Mouse (Mus musculus): ENCODE measurements around the gene Fras1. TPM values are rescaled to one million over a fixed set of nuclear protein-coding genes. Genes with fewer than 3 reads are reported as not detected.

Gene Fras1
- total RNA-seq, 2 experiments from 2014 or later = not detected

GRCm38 (mm10) chr5:96479003-96479402 is 105.2 kb downstream of the Fras1 start:
- ATAC-seq (replicated peaks; ENCODE audit: poor library complexity) = no peak

- no peak for ATAC-seq (replicated peaks; ENCODE audit: poor library complexity)
Observed at GRCm38 (mm10) chr5:96481159-96481558, 107.4 kb downstream of the Fras1 start.

- ATAC-seq (replicated peaks; ENCODE audit: poor library complexity) = no peak
Observed at GRCm38 (mm10) chr5:96482054-96482453, 108.3 kb downstream of the Fras1 start.

- no peak for ATAC-seq (replicated peaks; ENCODE audit: poor library complexity)
Observed at GRCm38 (mm10) chr5:96492497-96492896, 118.7 kb downstream of the Fras1 start.

- no peak for ATAC-seq (replicated peaks; ENCODE audit: poor library complexity)
Observed at GRCm38 (mm10) chr5:96494502-96495292, 120.9 kb downstream of the Fras1 start.

- no peak for ATAC-seq (replicated peaks; ENCODE audit: poor library complexity)
Observed at GRCm38 (mm10) chr5:96498083-96498482, 124.3 kb downstream of the Fras1 start.

- ATAC-seq (replicated peaks; ENCODE audit: poor library complexity) = no peak
Observed at GRCm38 (mm10) chr5:96501783-96502182, 128.0 kb downstream of the Fras1 start.

GRCm38 (mm10) chr5:96502400-96502799 is 128.6 kb downstream of the Fras1 start:
- ATAC-seq (replicated peaks; ENCODE audit: poor library complexity) = no peak

GRCm38 (mm10) chr5:96511005-96511404 is 137.2 kb downstream of the Fras1 start:
- no peak for ATAC-seq (replicated peaks; ENCODE audit: poor library complexity)

GRCm38 (mm10) chr5:96513327-96513726 is 139.6 kb downstream of the Fras1 start:
- no peak for ATAC-seq (replicated peaks; ENCODE audit: poor library complexity)

GRCm38 (mm10) chr5:96515860-96516311 is 142.1 kb downstream of the Fras1 start:
- ATAC-seq (replicated peaks; ENCODE audit: poor library complexity) = no peak

GRCm38 (mm10) chr5:96516329-96516728 is 142.6 kb downstream of the Fras1 start:
- no peak for ATAC-seq (replicated peaks; ENCODE audit: poor library complexity)

GRCm38 (mm10) chr5:96521541-96521940 is 147.8 kb downstream of the Fras1 start:
- no peak for ATAC-seq (replicated peaks; ENCODE audit: poor library complexity)

- ATAC-seq (replicated peaks; ENCODE audit: poor library complexity) = no peak
Observed at GRCm38 (mm10) chr5:96522909-96523409, 149.2 kb downstream of the Fras1 start.

GRCm38 (mm10) chr5:96528296-96528695 is 154.5 kb downstream of the Fras1 start:
- no peak for ATAC-seq (replicated peaks; ENCODE audit: poor library complexity)

GRCm38 (mm10) chr5:96530516-96530915 is 156.8 kb downstream of the Fras1 start:
- ATAC-seq (replicated peaks; ENCODE audit: poor library complexity) = no peak

- ATAC-seq (replicated peaks; ENCODE audit: poor library complexity) = peak; percentile 94
Observed at GRCm38 (mm10) chr5:96531962-96532361, 158.2 kb downstream of the Fras1 start.

- ATAC-seq (replicated peaks; ENCODE audit: poor library complexity) = no peak
Observed at GRCm38 (mm10) chr5:96536527-96536926, 162.8 kb downstream of the Fras1 start.

- no peak for ATAC-seq (replicated peaks; ENCODE audit: poor library complexity)
Observed at GRCm38 (mm10) chr5:96536937-96537336, 163.2 kb downstream of the Fras1 start.

GRCm38 (mm10) chr5:96544112-96544511 is 170.4 kb downstream of the Fras1 start:
- no peak for ATAC-seq (replicated peaks; ENCODE audit: poor library complexity)

- ATAC-seq (replicated peaks; ENCODE audit: poor library complexity) = no peak
Observed at GRCm38 (mm10) chr5:96545994-96546393, 172.2 kb downstream of the Fras1 start.

GRCm38 (mm10) chr5:96554940-96555679 is 181.4 kb downstream of the Fras1 start:
- no peak for ATAC-seq (replicated peaks; ENCODE audit: poor library complexity)

All from megakaryocyte progenitor cell, adult 5-6 weeks (primary cell).